Mouse (Mus musculus): ENCODE measurements around the gene Zmym1. TPM values are rescaled to one million over a fixed set of nuclear protein-coding genes. Genes with fewer than 3 reads are reported as not detected.

The Zmym1 gene
- polyA plus RNA-seq, 1 experiment from 2014 or later: 18.2 TPM

DNA sequence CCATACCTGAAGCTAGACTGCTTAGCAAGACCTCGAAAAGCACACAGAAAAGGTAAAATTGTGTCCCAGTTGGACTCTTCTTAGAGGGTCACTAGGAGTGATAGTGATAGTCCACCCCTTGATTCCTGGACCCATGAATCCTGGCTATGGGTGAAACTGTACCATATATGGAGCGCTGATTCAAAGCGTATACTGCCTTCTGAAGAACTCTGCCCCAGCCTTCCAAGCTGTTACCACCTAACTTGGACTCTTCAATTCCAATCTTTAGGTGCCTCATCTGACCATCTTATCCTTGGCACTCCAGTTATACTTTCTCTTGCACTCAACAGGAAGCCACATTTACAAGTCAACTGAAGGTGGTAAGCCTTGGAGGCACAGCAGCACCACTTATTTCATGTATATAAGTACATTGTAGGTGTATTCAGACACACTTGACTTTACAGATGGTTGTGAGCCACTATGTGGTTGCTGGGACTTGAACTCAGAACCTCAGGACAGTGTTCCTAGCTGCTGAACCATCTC, 22.1 kb downstream of the Zmym1 start:
- Histone ChIP-seq H3K4me3 (ENCODE audit: low read depth, low read length) (no peak overlapping the region), H3K4me2 (no peak overlapping the region), H3K9ac (ENCODE audit: low read depth, low read length) (no peak overlapping the region), H3K9me3 (replicated peaks; ENCODE audit: control insufficient read depth, low read length) (no peaks in the 10 kb centered on the region), H3K27ac (ENCODE audit: low read depth, low read length) (no peak overlapping the region), H3K27me3 (ENCODE audit: control insufficient read depth, insufficient read depth, low read length) (no peaks in the 10 kb centered on the region), H3K4me1 (ENCODE audit: control insufficient read depth, insufficient read depth, low read length) (no peaks in the 10 kb centered on the region), H3K36me3 (ENCODE audit: control insufficient read depth, insufficient read depth, low read length) (peaks cover 34% of the 10 kb centered on the region)
- ATAC-seq (replicated peaks; ENCODE audit: insufficient number of reproducible peaks, low FRiP score, low TSS enrichment): no peak
- WGBS (ENCODE audit: insufficient replicate concordance): 88% methylated on average over 3 of the region's 3 CpGs

DNA sequence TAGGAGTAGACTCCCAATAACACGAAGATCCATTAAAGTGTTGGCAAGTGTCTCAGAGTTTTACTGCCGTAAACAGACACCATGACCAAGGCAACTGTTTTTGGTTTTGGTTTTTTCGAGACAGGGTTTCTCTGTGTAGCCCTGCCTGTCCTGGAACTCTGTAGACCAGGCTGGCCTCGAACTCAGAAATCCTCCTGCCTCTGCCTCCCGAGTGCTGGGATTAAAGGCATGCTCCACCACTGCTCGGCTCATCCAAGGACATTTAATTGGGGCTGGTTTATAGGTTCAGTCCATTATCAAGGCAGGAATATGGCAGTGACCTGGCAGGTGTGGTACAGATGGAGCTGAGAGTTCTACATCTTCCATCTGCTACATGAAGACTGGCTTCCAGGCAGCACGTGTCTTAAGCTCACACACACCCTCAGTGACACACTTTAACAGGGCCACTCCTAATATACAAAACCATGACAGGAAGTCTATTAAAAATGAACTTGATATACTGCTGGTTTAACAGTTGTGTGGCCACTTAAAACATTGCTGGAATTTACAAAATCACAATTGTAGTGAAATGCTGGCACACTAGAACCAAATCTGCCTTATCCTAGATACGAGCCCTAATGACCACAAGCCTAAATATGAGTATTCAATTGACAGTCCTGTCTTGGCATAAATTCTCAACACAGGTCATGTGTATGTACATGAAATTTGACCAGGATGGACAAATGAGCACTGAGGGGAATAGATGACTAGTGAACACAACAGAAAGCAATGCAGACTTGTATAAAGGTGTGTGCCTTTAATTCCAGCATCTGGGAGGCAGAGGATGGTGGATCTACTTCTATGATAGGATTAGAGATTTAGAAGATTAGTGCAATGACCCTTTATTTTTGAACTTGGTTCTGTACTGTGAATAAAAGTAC, 22.8 kb downstream of the Zmym1 start:
- no peaks in the 10 kb centered on the region for H3K9me3 ChIP-seq (replicated peaks; ENCODE audit: control insufficient read depth, low read length)
- no peak overlapping the region for H3K4me2 ChIP-seq
- no peaks in the 10 kb centered on the region for H3K4me1 ChIP-seq (ENCODE audit: control insufficient read depth, insufficient read depth, low read length)
- no peak overlapping the region for H3K9ac ChIP-seq (ENCODE audit: low read depth, low read length)
- H3K4me3 ChIP-seq (ENCODE audit: low read depth, low read length): no peak overlapping the region
- H3K27ac ChIP-seq (ENCODE audit: low read depth, low read length): no peak overlapping the region
- whole genome bisulfite sequencing (ENCODE audit: insufficient replicate concordance): 81% methylated on average over 8 of the region's 8 CpGs
- peaks cover 37% of the 10 kb centered on the region for H3K36me3 ChIP-seq (ENCODE audit: control insufficient read depth, insufficient read depth, low read length)
- no peaks in the 10 kb centered on the region for H3K27me3 ChIP-seq (ENCODE audit: control insufficient read depth, insufficient read depth, low read length)
- no peak for ATAC-seq (replicated peaks; ENCODE audit: insufficient number of reproducible peaks, low FRiP score, low TSS enrichment)

DNA sequence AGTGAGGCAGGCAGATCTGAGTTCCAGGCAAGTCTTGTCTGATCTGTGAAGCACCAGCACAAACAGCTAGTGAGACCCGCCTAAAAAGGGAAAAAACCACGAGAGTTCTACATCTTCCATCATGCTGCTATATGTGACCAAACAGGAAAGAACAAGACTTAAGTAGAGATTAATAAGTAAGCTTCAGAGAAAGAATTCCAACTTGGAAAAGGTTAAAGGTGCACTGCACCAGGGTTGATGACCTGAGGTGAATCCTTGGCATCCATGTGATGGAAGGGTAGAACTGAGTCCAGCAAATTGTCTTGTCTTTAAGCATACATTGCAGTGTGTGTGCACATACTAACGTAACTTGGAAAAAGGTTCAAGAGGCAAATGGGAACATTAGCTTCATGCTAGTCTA, 23.8 kb downstream of the Zmym1 start:
- 91% methylated on average over 3 of the region's 3 CpGs for whole genome bisulfite sequencing (ENCODE audit: insufficient replicate concordance)
- no peaks in the 10 kb centered on the region for H3K4me1 ChIP-seq (ENCODE audit: control insufficient read depth, insufficient read depth, low read length)
- H3K27me3 ChIP-seq (ENCODE audit: control insufficient read depth, insufficient read depth, low read length): no peaks in the 10 kb centered on the region
- H3K4me3 ChIP-seq (ENCODE audit: low read depth, low read length): no peak overlapping the region
- no peak for ATAC-seq (replicated peaks; ENCODE audit: insufficient number of reproducible peaks, low FRiP score, low TSS enrichment)
- H3K4me2 ChIP-seq: no peak overlapping the region
- H3K9ac ChIP-seq (ENCODE audit: low read depth, low read length): no peak overlapping the region
- peaks cover 44% of the 10 kb centered on the region for H3K36me3 ChIP-seq (ENCODE audit: control insufficient read depth, insufficient read depth, low read length)
- H3K27ac ChIP-seq (ENCODE audit: low read depth, low read length): no peak overlapping the region
- no peaks in the 10 kb centered on the region for H3K9me3 ChIP-seq (replicated peaks; ENCODE audit: control insufficient read depth, low read length)

DNA sequence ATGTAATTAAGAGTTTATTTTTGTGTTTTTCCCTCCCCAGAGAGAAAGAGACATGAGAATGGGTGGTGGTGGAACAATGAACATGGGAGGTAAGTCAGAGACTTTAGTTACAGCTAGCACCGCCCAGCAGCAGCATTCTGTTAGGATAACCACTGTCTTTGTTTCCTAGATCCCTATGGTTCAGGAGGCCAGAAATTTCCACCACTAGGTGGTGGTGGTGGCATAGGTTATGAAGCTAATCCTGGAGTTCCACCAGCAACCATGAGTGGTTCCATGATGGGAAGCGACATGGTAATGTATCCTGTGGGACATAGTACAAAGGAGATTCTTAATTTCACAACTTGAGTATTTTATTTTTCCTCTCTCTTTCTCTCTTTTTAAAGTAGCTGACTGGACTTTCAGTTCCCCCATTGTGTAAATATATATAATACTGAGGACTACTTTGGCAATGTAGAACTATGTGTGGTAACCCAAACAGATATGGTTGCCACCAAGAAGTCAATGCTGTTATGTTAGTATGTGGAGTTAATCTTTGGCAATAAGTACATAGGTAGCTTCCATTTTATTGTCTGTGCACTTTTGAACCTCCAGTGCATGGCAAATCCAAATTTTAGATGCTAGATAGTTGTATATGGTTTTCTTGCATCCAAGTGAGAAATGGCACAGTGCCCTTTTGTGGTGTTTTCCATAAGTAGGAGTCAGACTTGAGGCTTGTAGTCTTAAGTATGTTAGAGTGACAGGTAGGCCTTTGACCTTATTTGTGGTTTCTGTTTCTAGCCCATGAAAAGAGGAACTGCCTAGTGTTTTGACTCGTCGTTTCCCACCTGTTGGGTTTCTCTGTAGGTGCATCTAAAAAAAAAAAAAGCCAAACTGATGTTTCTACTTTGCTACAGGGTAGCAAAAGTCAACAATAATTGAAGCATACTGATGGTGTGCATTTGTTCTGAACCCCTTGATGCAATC, 33.4 kb downstream of the Zmym1 start:
- H3K27ac ChIP-seq (ENCODE audit: low read depth, low read length): no peak overlapping the region
- no peak overlapping the region; the same call in 1 of the 2 replicates for H3K4me2 ChIP-seq
- peaks cover 51% of the 10 kb centered on the region for H3K36me3 ChIP-seq (ENCODE audit: control insufficient read depth, insufficient read depth, low read length)
- no peak overlapping the region for H3K9ac ChIP-seq (ENCODE audit: low read depth, low read length)
- no peak overlapping the region for H3K4me3 ChIP-seq (ENCODE audit: low read depth, low read length)
- ATAC-seq (replicated peaks; ENCODE audit: insufficient number of reproducible peaks, low FRiP score, low TSS enrichment): no peak
- peaks cover 17% of the 10 kb centered on the region for H3K4me1 ChIP-seq (ENCODE audit: control insufficient read depth, insufficient read depth, low read length)
- 74% methylated on average over 4 of the region's 4 CpGs for WGBS (ENCODE audit: insufficient replicate concordance)
- H3K9me3 ChIP-seq (replicated peaks; ENCODE audit: control insufficient read depth, low read length): no peaks in the 10 kb centered on the region
- H3K27me3 ChIP-seq (ENCODE audit: control insufficient read depth, insufficient read depth, low read length): no peaks in the 10 kb centered on the region

DNA sequence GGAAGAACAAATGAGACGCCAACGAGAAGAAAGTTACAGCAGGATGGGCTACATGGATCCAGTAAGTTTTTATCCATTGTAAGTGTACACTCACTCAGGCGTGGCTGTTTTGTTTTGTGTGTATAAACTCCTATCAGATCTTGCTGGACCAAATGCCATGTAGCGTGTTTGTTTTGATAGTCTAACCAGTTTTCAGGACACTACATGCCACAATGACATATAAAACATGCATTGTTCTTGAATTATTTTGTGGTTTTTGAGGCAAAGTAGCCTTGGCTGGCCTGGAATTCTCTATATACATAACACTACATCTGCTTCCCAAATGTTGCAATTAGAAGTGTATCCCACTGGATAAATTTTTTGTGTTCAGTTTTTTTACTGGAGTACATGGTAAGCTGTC, 34.1 kb downstream of the Zmym1 start:
- WGBS (ENCODE audit: insufficient replicate concordance): 87% methylated on average over 4 of the region's 4 CpGs
- no peaks in the 10 kb centered on the region for H3K9me3 ChIP-seq (replicated peaks; ENCODE audit: control insufficient read depth, low read length)

DNA sequence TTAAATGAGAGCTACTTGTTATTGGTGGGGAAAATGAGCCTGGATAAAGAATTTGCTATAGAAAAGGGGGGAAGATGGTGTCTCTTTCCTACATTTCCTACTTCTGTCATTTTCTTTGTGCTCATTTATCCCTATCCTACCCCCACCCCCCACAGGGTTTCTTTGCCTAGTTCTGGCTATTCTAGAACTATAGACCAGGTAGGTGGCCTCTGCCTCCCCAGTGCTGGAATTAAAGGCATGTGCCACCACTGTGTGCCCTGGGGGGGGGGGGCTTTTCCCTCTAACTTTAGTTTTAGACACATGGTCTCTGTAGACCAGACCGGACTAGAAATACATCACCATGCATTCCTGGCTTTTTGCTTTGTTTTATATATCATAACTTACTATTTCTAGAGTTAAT, 36.7 kb downstream of the Zmym1 start:
- peak overlapping the region; percentile 99 for H3K4me3 ChIP-seq (ENCODE audit: low read depth, low read length)

More for the DNA sequence above, 34.1 kb downstream of the Zmym1 start:
- Histone ChIP-seq H3K4me1 (ENCODE audit: control insufficient read depth, insufficient read depth, low read length) (peaks cover 17% of the 10 kb centered on the region), H3K4me2 (no peak overlapping the region), H3K27me3 (ENCODE audit: control insufficient read depth, insufficient read depth, low read length) (no peaks in the 10 kb centered on the region), H3K9ac (ENCODE audit: low read depth, low read length) (no peak overlapping the region), H3K4me3 (ENCODE audit: low read depth, low read length) (no peak overlapping the region), H3K36me3 (ENCODE audit: control insufficient read depth, insufficient read depth, low read length) (peaks cover 47% of the 10 kb centered on the region), H3K27ac (ENCODE audit: low read depth, low read length) (no peak overlapping the region)
- no peak for ATAC-seq (replicated peaks; ENCODE audit: insufficient number of reproducible peaks, low FRiP score, low TSS enrichment)

DNA sequence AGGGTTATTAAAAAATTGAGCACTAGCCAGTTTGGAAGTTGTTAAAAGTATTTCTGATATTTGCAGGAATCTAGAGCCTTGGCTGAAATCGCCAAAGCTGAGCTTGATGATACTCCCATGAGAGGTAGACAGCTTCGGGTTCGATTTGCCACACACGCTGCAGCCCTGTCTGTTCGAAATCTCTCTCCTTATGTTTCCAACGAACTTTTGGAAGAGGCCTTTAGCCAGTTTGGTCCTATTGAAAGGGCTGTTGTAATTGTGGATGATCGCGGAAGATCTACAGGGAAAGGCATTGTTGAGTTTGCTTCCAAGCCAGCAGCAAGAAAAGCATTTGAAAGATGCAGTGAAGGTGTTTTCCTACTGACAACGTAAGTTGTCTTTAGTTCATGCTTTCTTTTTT, 37.8 kb downstream of the Zmym1 start:
- Histone ChIP-seq H3K27me3 (ENCODE audit: control insufficient read depth, insufficient read depth, low read length) (no peaks in the 10 kb centered on the region), H3K27ac (ENCODE audit: low read depth, low read length) (no peak overlapping the region), H3K9ac (ENCODE audit: low read depth, low read length) (peak overlapping the region; percentile 99), H3K4me1 (ENCODE audit: control insufficient read depth, insufficient read depth, low read length) (peaks cover 17% of the 10 kb centered on the region), H3K4me2 (peak overlapping the region; percentile 83), H3K36me3 (ENCODE audit: control insufficient read depth, insufficient read depth, low read length) (peaks cover 31% of the 10 kb centered on the region), H3K9me3 (replicated peaks; ENCODE audit: control insufficient read depth, low read length) (no peaks in the 10 kb centered on the region), H3K4me3 (ENCODE audit: low read depth, low read length) (peak overlapping the region; percentile 99)
- no peak for ATAC-seq (replicated peaks; ENCODE audit: insufficient number of reproducible peaks, low FRiP score, low TSS enrichment)
- WGBS (ENCODE audit: insufficient replicate concordance): 4% methylated on average over 9 of the region's 9 CpGs

More for the DNA sequence above, 36.7 kb downstream of the Zmym1 start:
- peak overlapping the region; percentile 83 for H3K4me2 ChIP-seq
- H3K9ac ChIP-seq (ENCODE audit: low read depth, low read length): peak overlapping the region; percentile 99
- no peak overlapping the region for H3K27ac ChIP-seq (ENCODE audit: low read depth, low read length)
- 66% methylated on average over 1 of the region's 1 CpGs for WGBS (ENCODE audit: insufficient replicate concordance)
- peaks cover 34% of the 10 kb centered on the region for H3K36me3 ChIP-seq (ENCODE audit: control insufficient read depth, insufficient read depth, low read length)
- H3K27me3 ChIP-seq (ENCODE audit: control insufficient read depth, insufficient read depth, low read length): no peaks in the 10 kb centered on the region
- peaks cover 17% of the 10 kb centered on the region for H3K4me1 ChIP-seq (ENCODE audit: control insufficient read depth, insufficient read depth, low read length)
- no peaks in the 10 kb centered on the region for H3K9me3 ChIP-seq (replicated peaks; ENCODE audit: control insufficient read depth, low read length)
- ATAC-seq (replicated peaks; ENCODE audit: insufficient number of reproducible peaks, low FRiP score, low TSS enrichment): no peak

DNA sequence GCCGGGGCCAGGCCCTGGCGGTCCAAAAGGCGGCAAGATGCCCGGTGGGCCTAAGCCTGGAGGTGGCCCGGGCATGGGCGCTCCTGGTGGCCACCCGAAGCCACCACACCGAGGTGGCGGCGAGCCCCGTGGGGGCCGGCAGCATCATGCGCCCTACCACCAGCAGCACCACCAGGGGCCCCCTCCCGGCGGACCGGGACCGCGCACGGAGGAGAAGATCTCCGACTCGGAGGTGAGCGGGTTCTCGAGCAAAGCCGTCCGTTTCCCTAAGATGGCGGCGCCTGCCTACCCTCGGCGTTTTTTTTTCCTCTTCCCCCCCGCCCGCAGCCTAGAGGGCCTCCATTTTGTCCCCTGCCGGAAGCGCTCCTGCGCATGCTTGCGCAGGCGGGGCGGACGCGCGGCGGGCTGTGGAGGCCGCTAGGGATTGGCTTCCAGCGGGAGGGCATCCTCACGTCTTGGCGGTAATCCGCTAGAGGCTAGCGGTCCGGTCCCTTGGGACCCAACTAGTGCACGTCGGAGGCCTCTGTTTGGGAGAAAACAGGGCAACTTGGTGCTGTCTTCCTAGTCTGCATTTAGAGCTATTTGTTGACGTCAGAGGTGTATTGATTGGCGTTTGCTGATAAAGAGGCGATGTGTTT, 38.8 kb downstream of the Zmym1 start:
- H3K27me3 ChIP-seq (ENCODE audit: control insufficient read depth, insufficient read depth, low read length): no peaks in the 10 kb centered on the region
- H3K9ac ChIP-seq (ENCODE audit: low read depth, low read length): peak overlapping the region; percentile 99
- peak; percentile 75 for ATAC-seq (replicated peaks; ENCODE audit: insufficient number of reproducible peaks, low FRiP score, low TSS enrichment)
- WGBS (ENCODE audit: insufficient replicate concordance): under 1% methylated on average over 53 of the region's 53 CpGs
- H3K9me3 ChIP-seq (replicated peaks; ENCODE audit: control insufficient read depth, low read length): no peaks in the 10 kb centered on the region
- peak overlapping the region; percentile 91 for H3K27ac ChIP-seq (ENCODE audit: low read depth, low read length)
- peaks cover 14% of the 10 kb centered on the region; the same call in 1 of the 2 replicates for H3K4me1 ChIP-seq (ENCODE audit: control insufficient read depth, insufficient read depth, low read length)
- peak overlapping the region; percentile 99 for H3K4me3 ChIP-seq (ENCODE audit: low read depth, low read length)
- H3K4me2 ChIP-seq: peak overlapping the region; percentile 83
- peaks cover 20% of the 10 kb centered on the region for H3K36me3 ChIP-seq (ENCODE audit: control insufficient read depth, insufficient read depth, low read length)

Data from heart, embryonic 11.5 days (tissue).